Mouse (Mus musculus): ENCODE measurements around the gene Zc3h14.

Gene Zc3h14

GRCm38 (mm10) chr12:98746746-98747379 is at the start of gene Zc3h14:
Gene Zc3h14, plus strand, starts transcription at chr12:98746964.
- peak; percentile 96 for DNase-seq

- DNase-seq, result no peak
Measured at GRCm38 (mm10) chr12:98697202-98697601, 49.6 kb upstream of the Zc3h14 start.

GRCm38 (mm10) chr12:98701564-98701963 is 45.2 kb upstream of the Zc3h14 start:
- DNase-seq, result no peak

- DNase-seq, result no peak
Measured at GRCm38 (mm10) chr12:98703554-98703953, 43.2 kb upstream of the Zc3h14 start.

- DNase-seq, result no peak
Measured at GRCm38 (mm10) chr12:98703961-98704360, 42.8 kb upstream of the Zc3h14 start.

GRCm38 (mm10) chr12:98712819-98713218 is 33.9 kb upstream of the Zc3h14 start:
- no peak for DNase-seq

GRCm38 (mm10) chr12:98713621-98714103 is 33.1 kb upstream of the Zc3h14 start:
- DNase-seq, result no peak

- DNase-seq, result no peak
Measured at GRCm38 (mm10) chr12:98714757-98715156, 32.0 kb upstream of the Zc3h14 start.

GRCm38 (mm10) chr12:98716142-98716541 is 30.6 kb upstream of the Zc3h14 start:
- no peak for DNase-seq

- no peak for DNase-seq
Measured at GRCm38 (mm10) chr12:98720628-98721027, 26.1 kb upstream of the Zc3h14 start.

GRCm38 (mm10) chr12:98721030-98721429 is 25.7 kb upstream of the Zc3h14 start:
- DNase-seq, result no peak

GRCm38 (mm10) chr12:98724224-98724623 is 22.5 kb upstream of the Zc3h14 start:
- DNase-seq, result no peak

GRCm38 (mm10) chr12:98724976-98725375 is 21.8 kb upstream of the Zc3h14 start:
- no peak for DNase-seq

GRCm38 (mm10) chr12:98726078-98726477 is 20.7 kb upstream of the Zc3h14 start:
- no peak for DNase-seq

GRCm38 (mm10) chr12:98727186-98727585 is 19.6 kb upstream of the Zc3h14 start:
- no peak for DNase-seq

- no peak for DNase-seq
Measured at GRCm38 (mm10) chr12:98730682-98731081, 16.1 kb upstream of the Zc3h14 start.

- no peak for DNase-seq
Measured at GRCm38 (mm10) chr12:98733165-98733564, 13.6 kb upstream of the Zc3h14 start.

GRCm38 (mm10) chr12:98733776-98734175 is 13.0 kb upstream of the Zc3h14 start:
- DNase-seq, result peak; percentile 31

GRCm38 (mm10) chr12:98734246-98734879 is 12.4 kb upstream of the Zc3h14 start:
- DNase-seq, result peak; percentile 80

GRCm38 (mm10) chr12:98734880-98735801 is 11.6 kb upstream of the Zc3h14 start:
- no peak for DNase-seq

- peak; percentile 45 for DNase-seq
Measured at GRCm38 (mm10) chr12:98736951-98737800, 9.6 kb upstream of the Zc3h14 start, which contains the start of gene Ptpn21. Gene Ptpn21, minus strand, starts transcription at chr12:98737405.

GRCm38 (mm10) chr12:98737801-98738350 is 8.9 kb upstream of the Zc3h14 start:
- DNase-seq, result no peak
